Mouse (Mus musculus): ENCODE data around the gene Efcab2. TPM values are rescaled to one million over a fixed set of nuclear protein-coding genes. Genes with fewer than 3 reads are reported as not detected.

Gene Efcab2
- polyA plus RNA-seq (2021; fragmentation: Nextera tagmentation) = 6.9 and 8.6 TPM in 2 replicates
- long read RNA-seq, experiment 1, transcript Efcab2-201 (7 exons, 3,580 nt) = major isoform, 11 of 20 reads
- long read RNA-seq, experiment 1, partial matches to known transcripts = 2 of 20 reads
- long read RNA-seq, experiment 1, other reads (novel, unspliced or antisense) = 7 of 20 reads
- long read RNA-seq, experiment 2, transcript Efcab2-201 (7 exons, 3,580 nt) = major isoform, 67 of 103 reads
- long read RNA-seq, experiment 2, transcript Efcab2-202 (6 exons, 667 nt) = minor isoform, 5 of 103 reads
- long read RNA-seq, experiment 2, partial matches to known transcripts = 3 of 103 reads
- long read RNA-seq, experiment 2, other reads (novel, unspliced or antisense) = 28 of 103 reads

DNA sequence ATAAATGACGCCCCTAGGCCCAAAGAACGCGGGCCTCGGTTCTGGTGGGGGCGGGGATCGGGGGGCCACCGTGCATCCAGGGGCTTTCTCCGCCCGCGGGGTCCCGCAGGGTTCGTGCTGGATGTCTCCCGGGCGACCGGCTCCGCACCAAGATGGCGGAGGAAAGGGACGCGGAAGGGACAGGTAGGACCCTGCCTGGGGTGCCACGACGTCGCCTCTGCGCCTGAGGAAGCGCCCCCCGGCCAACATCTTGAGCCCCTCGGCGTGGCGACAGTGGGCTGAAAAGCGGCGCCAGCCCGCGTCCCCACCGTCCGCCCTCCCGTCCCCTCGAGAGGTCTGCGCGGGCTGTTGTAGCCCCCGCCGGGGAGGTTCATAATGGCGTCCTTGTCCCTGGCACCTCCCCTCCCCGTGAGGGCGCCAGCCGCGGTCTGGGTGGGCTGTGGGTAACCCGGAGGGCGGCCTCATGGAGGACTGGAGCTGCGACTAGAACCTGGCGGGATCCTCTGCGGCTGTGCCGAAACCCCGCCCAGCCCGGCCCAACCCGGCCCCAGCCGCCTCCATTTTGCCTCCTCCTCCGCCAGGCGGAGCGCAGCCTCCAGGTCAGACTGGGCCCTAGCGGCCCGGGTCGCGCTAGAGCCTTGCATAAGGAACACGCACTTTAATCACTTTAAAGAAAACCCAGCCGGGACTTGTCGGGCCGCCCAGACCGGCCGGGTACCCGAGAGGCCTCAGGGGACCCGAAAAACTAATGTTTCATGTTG lies at the start of gene Efcab2:
Efcab2 (plus strand) TSS at position 135 of the 761 bp plus-strand sequence.

DNA sequence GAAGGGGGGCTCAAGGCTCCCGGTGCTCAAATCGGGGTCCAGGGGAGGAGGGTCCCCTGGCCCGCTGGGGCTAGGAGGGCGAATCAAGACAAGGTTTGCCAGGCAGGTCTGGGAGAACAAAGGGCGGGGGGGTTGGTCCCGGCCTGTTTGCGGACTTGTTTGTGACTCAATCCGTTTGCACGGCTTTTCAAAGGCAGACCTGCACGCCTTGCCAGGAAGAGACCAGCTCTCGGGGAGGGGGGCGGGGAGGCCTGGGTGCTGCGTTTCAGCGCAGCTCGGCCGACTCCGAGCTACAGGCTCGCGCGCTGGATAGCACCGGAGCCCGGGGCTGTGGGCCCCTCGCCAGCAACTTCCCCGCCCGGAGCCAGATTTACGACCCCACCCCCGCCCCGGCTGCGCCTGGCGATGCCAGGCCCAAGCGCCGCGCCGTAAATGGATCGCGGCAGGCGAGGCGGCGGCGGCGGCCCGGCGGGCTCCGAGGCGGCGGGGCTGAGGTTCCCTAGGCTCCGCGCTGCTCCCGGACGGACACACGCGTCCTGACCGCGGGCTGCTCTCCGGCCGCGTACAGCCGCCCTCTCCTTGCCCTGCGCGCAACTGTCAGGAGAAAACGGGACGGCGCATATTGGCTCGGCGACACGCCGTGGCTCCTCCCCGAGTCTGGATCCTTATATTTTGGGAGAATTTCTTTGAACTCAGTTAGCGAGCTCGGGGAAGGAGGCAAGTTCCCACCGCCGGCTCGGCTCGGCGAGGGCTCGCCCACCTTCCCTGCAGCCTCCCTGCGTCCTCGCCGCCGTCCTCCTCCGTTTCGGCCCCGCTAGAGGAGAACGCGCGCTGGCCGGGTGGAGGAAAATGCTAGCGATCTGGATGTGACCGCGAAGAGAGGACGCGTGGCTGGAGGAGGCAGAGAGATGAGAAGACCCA lies 122.8 kb downstream of the Efcab2 start, which contains the start of gene Kif26b:
Kif26b (plus strand) TSS at position 695 of the 921 bp plus-strand sequence.

Small RNA genes lying within 50 kb of the gene (microRNA-seq; reads per million reads assigned to microRNA genes)
- not detected for gene Gm27458

Other genes starting within 250 kb of the Efcab2 start
- 6.5 and 8.6 TPM in 2 replicates for gene Desi2, start 218.7 kb upstream of the Efcab2 start, polyA plus RNA-seq (2021; fragmentation: Nextera tagmentation)
- 294 and 405 TPM in 2 replicates for gene Cox20, start 87.0 kb upstream of the Efcab2 start, polyA plus RNA-seq (2021; fragmentation: Nextera tagmentation)
- gene Hnrnpu, start 68.3 kb upstream of the Efcab2 start, polyA plus RNA-seq (2021; fragmentation: Nextera tagmentation) = 66.0 and 67.8 TPM in 2 replicates
- 2.4 and 2.6 TPM in 2 replicates for gene Kif26b, start 123.0 kb downstream of the Efcab2 start, polyA plus RNA-seq (2021; fragmentation: Nextera tagmentation)

All from layer of hippocampus, adult 6 months (tissue).